Mouse (Mus musculus) neural tube, embryonic 12.5 days (tissue): ENCODE results near the gene Tmem43. TPM values are rescaled to one million over a fixed set of nuclear protein-coding genes. Genes with fewer than 3 reads are reported as not detected.

ENCODE experiments used
- ATAC-seq: fragments of 200-750 bp; cut with Nextera tagmentation; 2 replicates; pipeline ENCODE4 v1.8.0; 2017; ENCODE audit warnings: low read depth, mild to moderate bottlenecking, moderate TSS enrichment, moderate library complexity; ENCODE audit not compliant: low FRiP score
- H3K27ac ChIP-seq: fragments of 300-500 bp; sonication (generic); 2 replicates; pipeline ENCODE4 v1.5.1; 2016
- H3K27me3 ChIP-seq: fragments of 300-500 bp; sonication (generic); replicated peaks from 2 replicates; pipeline ENCODE4 v1.6.1; 2016; ENCODE audit warnings: mild to moderate bottlenecking
- H3K36me3 ChIP-seq: fragments of 300-500 bp; sonication (generic); 2 replicates; pipeline ENCODE4 v1.6.1; 2016; ENCODE audit warnings: mild to moderate bottlenecking
- H3K4me1 ChIP-seq: fragments of 300-500 bp; sonication (generic); 2 replicates; pipeline ENCODE4 v1.6.1; 2016
- H3K4me2 ChIP-seq: fragments of 300-500 bp; sonication (generic); replicated peaks from 2 replicates; pipeline ENCODE4 v1.6.1; 2016; ENCODE audit warnings: mild to moderate bottlenecking
- H3K4me3 ChIP-seq: fragments of 300-500 bp; sonication (generic); 2 replicates; pipeline ENCODE4 v1.5.1; 2016
- H3K9ac ChIP-seq: fragments of 300-500 bp; sonication (generic); 2 replicates; pipeline ENCODE4 v1.6.1; 2016; ENCODE audit warnings: mild to moderate bottlenecking
- H3K9me3 ChIP-seq: fragments of 300-500 bp; sonication (generic); 2 replicates; pipeline ENCODE4 v1.6.1; 2016; ENCODE audit warnings: mild to moderate bottlenecking
- WGBS: fragments of 180-500 bp; shearing (Covaris S2); methylation state at CpG from one replicate; pipeline ENCODE4 v1.1.7; 2016; 5-methylcytosine and 5-hydroxymethylcytosine counted together
- polyA plus RNA-seq: library from polyadenylated mRNA; unstranded; fragments of >200 nt; fragmentation: Nextera tagmentation; extraction: Ambion mirVana; gene quantifications from 2 replicates; pipeline ENCODE4 v1.2.1, GENCODE M21; 2016

Tmem43 gene
- polyA plus RNA-seq = 47.7 and 51.6 TPM in 2 replicates

DNA sequence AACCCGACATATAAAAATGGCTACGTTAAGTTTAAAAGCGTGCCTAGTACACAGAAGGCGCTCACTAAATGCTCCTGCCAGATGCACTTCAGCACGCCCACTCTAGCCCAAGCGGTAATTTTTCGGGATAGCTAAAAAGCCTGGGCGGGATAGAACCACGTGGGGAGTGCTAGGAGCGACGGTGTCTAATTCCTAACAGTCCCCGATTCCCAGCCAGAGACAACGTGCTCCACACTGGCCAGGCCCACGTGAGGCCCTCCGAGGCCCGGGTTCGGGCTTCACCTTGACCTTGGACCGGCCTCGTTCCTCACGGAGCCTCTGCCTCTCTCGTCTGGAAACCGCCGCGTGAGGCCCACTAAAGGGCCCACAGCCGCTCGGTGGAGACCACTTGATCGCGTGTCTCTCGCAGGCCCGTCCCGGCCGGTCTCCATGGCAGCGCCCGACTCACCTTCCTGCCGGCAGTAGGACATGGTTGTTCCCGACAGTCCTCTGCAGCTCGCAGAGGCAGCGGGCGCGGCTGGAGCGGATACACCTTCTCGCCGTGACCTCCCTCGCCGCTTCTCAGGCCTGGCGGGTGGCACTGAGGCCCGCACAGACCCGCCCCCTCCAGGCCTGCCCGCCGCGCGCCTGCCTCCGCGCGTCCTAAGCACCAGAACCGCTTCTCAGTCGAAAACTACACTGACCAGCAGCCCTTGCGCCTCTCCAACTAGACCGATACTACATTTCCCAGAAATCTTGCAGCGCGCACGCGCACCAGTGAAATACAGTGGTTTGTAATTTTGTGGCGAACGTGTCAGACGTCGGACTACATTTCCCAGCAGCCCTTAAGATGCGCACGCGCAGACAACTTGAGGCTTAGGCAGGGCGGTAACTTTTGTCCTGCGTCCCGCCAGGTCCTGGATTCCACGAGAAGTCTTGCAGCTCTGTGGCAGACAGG is at the start of gene Tmem43, which contains the start of gene Chchd4:
Gene Tmem43 (plus strand): TSS at position 836 of the 937 bp plus-strand sequence.
Gene Chchd4 (minus strand): TSS at position 679 of the 937 bp plus-strand sequence.
- ATAC-seq = peak; percentile 98
- Histone ChIP-seq H3K4me3 (peak within 1 kb of the TSS; percentile 67), H3K4me2 (peak within 1 kb of the TSS; percentile 81), H3K9me3 (no peaks in the 10 kb centered on the region), H3K27me3 (no peaks in the 10 kb centered on the region), H3K36me3 (peaks cover 20% of the 10 kb centered on the region), H3K9ac (peak within 1 kb of the TSS; percentile 76), H3K27ac (no peak within 1 kb of the TSS), H3K4me1 (peaks cover 27% of the 10 kb centered on the region)
- WGBS = under 1% methylated on average over 74 of the region's 74 CpGs

DNA sequence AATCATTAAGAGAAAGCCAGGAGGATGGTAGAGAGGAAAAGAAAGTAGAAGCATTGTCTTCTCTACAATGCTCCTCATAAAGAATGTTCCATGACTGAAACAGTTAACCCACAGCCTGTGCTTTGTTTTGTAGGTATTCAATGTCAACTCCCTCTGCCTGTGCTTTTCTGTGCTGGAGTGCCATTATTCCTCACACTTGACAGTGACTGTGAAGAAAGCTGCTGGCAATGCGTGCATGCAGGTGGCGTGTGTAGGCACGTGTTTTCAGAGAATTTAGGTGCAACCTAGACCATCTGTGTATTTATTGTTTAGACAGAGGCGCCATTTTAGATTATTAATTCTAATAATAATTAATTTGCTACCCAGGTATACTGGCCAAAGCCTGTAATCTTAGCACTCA is 49.4 kb upstream of the Tmem43 start:
- no peak overlapping the region for H3K9ac ChIP-seq
- H3K27me3 ChIP-seq = peaks cover 8% of the 10 kb centered on the region; the same call in 1 of the 2 replicates
- H3K4me3 ChIP-seq = no peak overlapping the region
- H3K9me3 ChIP-seq = no peaks in the 10 kb centered on the region
- no peak overlapping the region for H3K27ac ChIP-seq
- no peaks in the 10 kb centered on the region for H3K36me3 ChIP-seq
- whole genome bisulfite sequencing = 51% methylated on average over 4 of the region's 4 CpGs
- no peaks in the 10 kb centered on the region for H3K4me1 ChIP-seq
- H3K4me2 ChIP-seq = no peak overlapping the region
- no peak for ATAC-seq

DNA sequence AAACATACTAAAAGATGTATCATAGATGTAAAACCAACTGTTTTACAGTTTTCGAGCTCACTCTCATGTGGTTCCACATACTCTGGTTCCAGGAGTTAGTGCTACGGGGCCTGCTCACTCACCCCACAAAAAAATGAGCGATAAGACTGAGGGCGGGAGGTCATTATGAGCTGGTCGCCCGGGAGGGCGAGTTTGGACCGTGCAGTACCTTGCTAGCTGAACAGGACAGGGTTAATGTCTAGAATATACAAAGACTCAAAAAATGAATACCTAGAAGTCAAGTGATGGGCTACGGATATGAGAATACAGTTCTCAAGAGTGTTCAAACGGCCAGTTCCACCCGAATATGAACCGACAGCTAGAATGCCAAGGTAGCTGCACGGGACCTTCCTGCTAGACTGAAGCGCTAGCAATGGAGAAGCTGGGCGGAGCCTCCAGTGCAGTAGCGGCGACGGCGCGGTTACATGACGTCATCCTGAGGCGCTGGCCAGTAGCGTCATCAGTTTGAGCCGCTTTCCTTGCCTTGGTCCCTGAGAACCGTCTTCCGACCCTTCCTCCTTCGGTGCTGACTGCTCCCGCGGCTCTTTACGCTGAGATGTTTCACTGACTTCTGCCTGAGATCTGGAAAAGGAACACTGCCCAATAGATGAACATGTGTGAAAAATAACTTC is 32.9 kb upstream of the Tmem43 start:
- peaks cover 6% of the 10 kb centered on the region for H3K4me1 ChIP-seq
- H3K27me3 ChIP-seq = no peaks in the 10 kb centered on the region; the same call in 1 of the 2 replicates
- no peaks in the 10 kb centered on the region for H3K9me3 ChIP-seq
- ATAC-seq = peak; percentile 97
- H3K9ac ChIP-seq = peak overlapping the region; percentile 59
- H3K4me3 ChIP-seq = peak overlapping the region; percentile 52
- H3K4me2 ChIP-seq = peak overlapping the region; percentile 72
- WGBS = 3% methylated on average over 30 of the region's 30 CpGs
- no peaks in the 10 kb centered on the region for H3K36me3 ChIP-seq
- no peak overlapping the region for H3K27ac ChIP-seq

DNA sequence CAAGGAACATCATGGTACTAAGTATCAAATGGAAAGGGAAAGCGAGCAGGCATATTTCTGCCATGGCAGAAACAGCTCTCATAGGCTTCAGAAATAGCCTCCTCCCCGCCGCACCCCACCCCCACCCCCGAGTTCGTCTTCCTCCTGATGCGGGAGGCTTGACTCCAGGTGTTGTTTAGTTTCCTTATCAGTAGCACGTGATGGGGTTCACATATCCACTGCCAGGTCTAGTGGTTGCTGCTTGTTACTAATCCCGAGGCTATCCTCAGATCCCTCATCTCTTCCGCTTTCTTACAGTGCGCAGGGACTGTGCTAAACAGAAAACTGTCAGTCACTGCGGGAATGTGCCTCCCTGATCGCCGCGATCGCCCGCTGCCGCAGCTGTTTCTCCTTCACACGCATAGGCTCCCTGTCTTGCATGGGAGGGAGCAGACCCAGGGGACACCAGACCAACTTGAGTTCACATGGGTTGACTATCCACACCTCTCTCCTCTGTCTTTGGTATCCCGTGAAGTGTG is 32.3 kb upstream of the Tmem43 start:
- Histone ChIP-seq H3K4me1 (peaks cover 6% of the 10 kb centered on the region), H3K36me3 (no peaks in the 10 kb centered on the region), H3K27me3 (no peaks in the 10 kb centered on the region; the same call in 1 of the 2 replicates), H3K4me2 (peak overlapping the region; percentile 72), H3K9me3 (no peaks in the 10 kb centered on the region), H3K4me3 (peak overlapping the region; percentile 52), H3K27ac (no peak overlapping the region), H3K9ac (peak overlapping the region; percentile 59)
- WGBS = 5% methylated on average over 19 of the region's 19 CpGs
- peak; percentile 70 for ATAC-seq

DNA sequence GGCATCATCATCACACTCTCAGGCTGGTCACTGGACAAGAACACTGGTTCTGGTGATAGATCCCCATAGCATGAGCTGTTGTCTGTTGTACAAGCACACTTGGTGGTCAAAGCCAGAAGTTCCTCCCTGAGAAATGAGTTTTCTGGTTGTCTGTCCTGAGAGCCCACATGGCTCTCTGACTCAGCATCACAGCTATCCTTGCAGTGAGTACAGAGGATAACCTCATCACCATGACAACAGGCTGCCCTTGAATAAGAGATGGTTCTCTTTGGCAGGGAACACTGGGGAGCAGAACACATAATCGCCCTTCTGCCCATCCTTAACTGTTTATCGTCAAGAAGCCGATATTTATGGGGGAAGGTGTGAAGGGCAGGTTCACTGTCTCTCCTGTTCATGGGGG is 28.2 kb upstream of the Tmem43 start:
- 81% methylated on average over 3 of the region's 3 CpGs for WGBS
- Histone ChIP-seq H3K9me3 (no peaks in the 10 kb centered on the region), H3K4me3 (no peak overlapping the region)

DNA sequence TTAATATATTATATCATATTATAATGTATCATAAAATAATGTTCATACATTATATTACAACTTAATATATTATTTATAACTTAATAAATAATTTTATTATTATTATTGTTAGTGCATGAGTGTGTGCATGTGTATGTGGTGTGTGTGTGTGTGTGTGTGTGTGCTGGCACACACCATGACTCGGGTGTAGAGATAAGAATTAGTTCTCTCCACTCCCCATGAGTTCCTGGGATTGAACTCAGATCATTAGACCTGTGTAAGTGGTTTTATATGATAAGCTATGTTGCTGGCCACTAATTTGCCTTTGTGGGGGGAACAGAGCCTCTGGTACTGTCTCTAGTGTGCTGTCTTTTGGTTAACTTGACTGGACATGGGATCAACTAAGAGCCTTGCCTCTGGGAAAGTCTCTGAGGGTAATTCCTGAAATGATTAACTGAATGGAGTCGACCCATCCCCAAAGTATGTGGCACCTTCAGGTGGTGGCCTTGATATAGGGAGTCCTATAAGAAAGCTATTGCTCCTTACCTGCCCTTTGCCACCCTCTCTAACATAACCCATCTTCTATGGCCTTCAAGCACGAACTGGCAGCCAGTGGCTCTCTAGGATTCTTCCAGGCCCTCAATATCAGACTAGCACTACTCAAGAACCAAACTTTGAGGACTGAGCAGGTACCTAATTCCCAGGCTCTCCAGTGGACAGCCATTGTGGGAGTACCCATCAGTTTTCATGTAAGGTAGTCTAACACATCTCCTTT is 23.9 kb upstream of the Tmem43 start:
- Histone ChIP-seq H3K27me3 (0 out of 2 replicates have a peak, but pooled peaks cover 6% of the 10 kb centered on the region), H3K9ac (no peak overlapping the region), H3K4me3 (no peak overlapping the region), H3K36me3 (no peaks in the 10 kb centered on the region), H3K4me1 (no peaks in the 10 kb centered on the region), H3K4me2 (no peak overlapping the region), H3K27ac (no peak overlapping the region), H3K9me3 (no peaks in the 10 kb centered on the region)
- no peak for ATAC-seq
- 66% methylated on average over 3 of the region's 3 CpGs for WGBS

More for the DNA sequence above, 28.2 kb upstream of the Tmem43 start:
- no peaks in the 10 kb centered on the region for H3K36me3 ChIP-seq
- H3K4me2 ChIP-seq = no peak overlapping the region
- no peak for ATAC-seq
- no peak overlapping the region for H3K27ac ChIP-seq
- 0 out of 2 replicates have a peak, but pooled peaks cover 6% of the 10 kb centered on the region for H3K27me3 ChIP-seq
- peaks cover 6% of the 10 kb centered on the region for H3K4me1 ChIP-seq
- H3K9ac ChIP-seq = no peak overlapping the region

DNA sequence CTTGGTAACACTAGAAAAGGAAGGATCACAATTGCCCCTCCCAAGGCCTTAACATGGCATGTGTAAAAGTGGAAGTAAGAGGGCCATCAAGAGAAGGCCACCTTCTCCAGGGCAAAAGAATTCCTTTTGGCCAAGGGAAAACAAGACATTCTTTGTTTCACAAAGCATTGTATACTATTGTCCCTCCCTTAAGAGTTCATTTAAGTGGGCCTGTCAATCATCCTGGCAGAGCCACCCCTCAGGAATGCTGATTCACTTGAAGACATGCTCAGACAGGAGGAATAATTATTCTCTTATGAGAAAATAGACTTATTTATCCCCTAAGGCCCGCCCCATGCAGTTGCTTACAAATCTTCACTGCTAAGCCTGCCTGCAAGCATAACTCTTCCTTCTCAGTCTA is 21.4 kb upstream of the Tmem43 start:
- H3K36me3 ChIP-seq = no peaks in the 10 kb centered on the region
- H3K9me3 ChIP-seq = no peaks in the 10 kb centered on the region
- no peak overlapping the region for H3K4me2 ChIP-seq
- no peak overlapping the region for H3K4me3 ChIP-seq
- H3K27me3 ChIP-seq = 0 out of 2 replicates have a peak, but pooled peaks cover 6% of the 10 kb centered on the region
- H3K4me1 ChIP-seq = no peaks in the 10 kb centered on the region
- no peak overlapping the region for H3K9ac ChIP-seq
- no peak for ATAC-seq
- whole genome bisulfite sequencing = 68% methylated on average over 1 of the region's 1 CpGs
- H3K27ac ChIP-seq = no peak overlapping the region

DNA sequence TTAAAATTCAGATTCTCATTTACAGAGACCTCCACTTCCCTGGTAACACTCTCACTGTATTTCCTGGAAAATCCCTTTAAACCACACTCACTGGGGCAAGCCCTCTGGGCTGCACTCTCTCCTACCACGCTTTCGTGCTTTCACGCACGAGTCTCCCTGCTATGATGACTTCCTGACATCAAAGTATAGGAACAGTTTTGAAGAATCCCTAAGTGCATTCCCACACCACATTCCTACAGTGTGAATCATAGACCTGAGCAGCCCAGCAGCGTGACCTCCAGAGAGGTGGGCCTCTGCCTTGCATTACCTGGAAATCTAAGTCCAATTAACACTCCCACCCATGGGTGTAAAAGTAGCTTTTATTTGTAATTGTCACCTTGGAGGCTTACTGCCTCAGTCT is 19.0 kb upstream of the Tmem43 start:
- ATAC-seq = no peak
- Histone ChIP-seq H3K4me1 (no peaks in the 10 kb centered on the region), H3K4me2 (no peak overlapping the region), H3K9me3 (no peaks in the 10 kb centered on the region), H3K36me3 (no peaks in the 10 kb centered on the region), H3K4me3 (no peak overlapping the region), H3K9ac (no peak overlapping the region), H3K27ac (no peak overlapping the region), H3K27me3 (no peaks in the 10 kb centered on the region)
- 68% methylated on average over 5 of the region's 5 CpGs for WGBS

DNA sequence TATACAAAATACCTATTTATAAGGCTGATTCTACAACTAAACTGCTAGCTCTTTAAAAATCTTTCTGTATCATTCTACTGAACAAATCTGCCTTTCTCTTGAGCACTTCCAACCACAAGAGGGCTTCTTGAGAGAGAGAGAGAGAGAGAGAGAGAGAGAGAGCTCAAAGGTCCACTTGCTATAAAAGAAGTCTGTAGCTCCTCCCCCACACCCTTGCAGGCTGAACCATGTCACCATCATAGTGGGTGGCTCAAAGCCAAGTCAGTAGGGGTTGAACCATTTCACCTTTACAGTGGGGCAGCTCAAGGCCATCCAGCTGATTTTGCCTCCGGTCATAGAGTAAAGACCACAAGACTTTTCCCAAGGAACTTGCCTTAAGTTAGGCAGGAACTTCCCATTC is 14.0 kb upstream of the Tmem43 start:
- no peak for ATAC-seq
- Histone ChIP-seq H3K4me2 (no peak overlapping the region), H3K27ac (no peak overlapping the region), H3K36me3 (peaks cover 17% of the 10 kb centered on the region), H3K4me1 (no peaks in the 10 kb centered on the region), H3K9ac (no peak overlapping the region), H3K9me3 (no peaks in the 10 kb centered on the region), H3K4me3 (no peak overlapping the region), H3K27me3 (no peaks in the 10 kb centered on the region)
- 89% methylated on average over 1 of the region's 1 CpGs for WGBS

DNA sequence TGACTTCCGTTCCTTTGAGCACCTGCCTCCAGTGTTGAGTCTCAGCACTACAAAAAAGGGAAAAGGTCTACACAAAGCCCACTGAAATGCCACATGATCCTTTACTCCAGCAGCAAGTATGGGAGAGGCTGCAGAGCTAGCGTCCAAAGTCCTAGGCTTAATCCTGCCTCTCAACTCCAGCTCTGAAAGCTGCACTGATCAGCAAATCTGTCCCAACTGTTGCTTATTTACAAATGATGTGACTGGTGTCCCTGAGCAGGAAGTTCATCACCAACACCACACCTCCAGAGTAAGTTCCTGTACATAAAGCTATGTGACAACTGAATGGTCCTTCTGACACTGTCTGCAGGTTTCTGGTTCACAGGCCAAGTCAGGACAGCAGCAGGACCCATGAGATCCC is 7.7 kb upstream of the Tmem43 start:
- Histone ChIP-seq H3K4me1 (no peaks in the 10 kb centered on the region), H3K27me3 (no peaks in the 10 kb centered on the region), H3K4me2 (no peak overlapping the region), H3K4me3 (no peak overlapping the region), H3K36me3 (peaks cover 44% of the 10 kb centered on the region), H3K9me3 (no peaks in the 10 kb centered on the region), H3K9ac (no peak overlapping the region), H3K27ac (no peak overlapping the region)
- WGBS = 94% methylated on average over 2 of the region's 2 CpGs
- no peak for ATAC-seq

DNA sequence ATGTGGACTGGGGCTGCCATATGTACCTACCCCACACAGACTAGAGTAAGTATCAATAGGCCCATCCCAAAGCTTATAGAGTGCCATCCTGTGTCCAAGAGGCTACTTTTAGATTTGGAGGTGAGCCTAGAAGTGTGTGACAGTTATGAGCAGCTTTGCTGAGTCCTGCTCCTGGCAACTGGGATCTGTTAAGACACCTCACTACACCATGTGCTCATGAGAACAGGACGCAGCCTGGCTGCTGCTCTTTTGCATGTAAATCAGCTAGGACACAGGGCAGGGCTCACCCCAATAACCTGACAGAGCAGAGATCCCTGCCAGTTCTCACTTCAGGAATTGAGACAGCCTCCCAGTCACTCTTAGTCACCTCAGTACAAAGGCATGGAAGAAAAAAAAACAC is 6.4 kb upstream of the Tmem43 start:
- Histone ChIP-seq H3K9ac (no peak overlapping the region), H3K4me1 (peaks cover 5% of the 10 kb centered on the region), H3K4me3 (no peak overlapping the region), H3K4me2 (no peak overlapping the region), H3K27me3 (no peaks in the 10 kb centered on the region), H3K36me3 (peaks cover 44% of the 10 kb centered on the region), H3K27ac (no peak overlapping the region), H3K9me3 (no peaks in the 10 kb centered on the region)
- WGBS = 76% methylated on average over 1 of the region's 1 CpGs
- no peak for ATAC-seq
